Mouse (Mus musculus): Measurements from ENCODE around the gene Gm10337.

The Gm10337 gene

DNA sequence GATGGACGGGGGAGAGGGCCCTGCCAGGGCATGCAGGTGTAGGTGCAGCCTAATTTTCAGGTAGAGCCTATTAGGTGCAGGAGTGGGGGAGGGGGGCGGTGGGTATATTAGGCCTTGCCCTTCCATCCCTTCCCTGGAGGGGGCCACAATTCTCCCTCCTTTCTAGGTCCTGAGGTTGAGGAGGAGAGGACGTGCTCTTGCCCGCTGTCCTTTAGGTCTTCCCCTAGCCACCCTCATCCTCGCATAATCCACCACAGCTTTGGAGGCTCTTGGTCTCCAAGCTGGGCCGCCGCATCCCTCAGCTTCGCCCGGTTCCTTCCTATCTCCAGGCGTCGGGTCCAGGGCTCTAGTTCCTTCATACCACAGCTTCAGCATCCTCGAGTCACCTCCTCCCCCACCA is 12.8 kb downstream of the Gm10337 start:
- DNase-seq (ENCODE audit: extremely low read depth, low read depth, low spot score) = no peak

- DNase-seq (ENCODE audit: extremely low read depth, low read depth, low spot score) = no peak
Observed at GRCm38 (mm10) chr15:102516728-102517404, 13.3 kb downstream of the Gm10337 start, which contains the start of gene Map3k12. Gene Map3k12, minus strand, starts transcription at chr15:102517064.

- no peak for DNase-seq (ENCODE audit: extremely low read depth, low read depth, low spot score)
Observed at GRCm38 (mm10) chr15:102517631-102517975, 14.1 kb downstream of the Gm10337 start.

- DNase-seq (ENCODE audit: extremely low read depth, low read depth, low spot score) = peak; percentile 99
Observed at GRCm38 (mm10) chr15:102517976-102518858, 14.7 kb downstream of the Gm10337 start, which contains the start of gene Tarbp2. Gene Tarbp2, plus strand, starts transcription at chr15:102518192.

- no peak for DNase-seq (ENCODE audit: extremely low read depth, low read depth, low spot score)
Observed at GRCm38 (mm10) chr15:102518859-102519201, 15.3 kb downstream of the Gm10337 start.

DNA sequence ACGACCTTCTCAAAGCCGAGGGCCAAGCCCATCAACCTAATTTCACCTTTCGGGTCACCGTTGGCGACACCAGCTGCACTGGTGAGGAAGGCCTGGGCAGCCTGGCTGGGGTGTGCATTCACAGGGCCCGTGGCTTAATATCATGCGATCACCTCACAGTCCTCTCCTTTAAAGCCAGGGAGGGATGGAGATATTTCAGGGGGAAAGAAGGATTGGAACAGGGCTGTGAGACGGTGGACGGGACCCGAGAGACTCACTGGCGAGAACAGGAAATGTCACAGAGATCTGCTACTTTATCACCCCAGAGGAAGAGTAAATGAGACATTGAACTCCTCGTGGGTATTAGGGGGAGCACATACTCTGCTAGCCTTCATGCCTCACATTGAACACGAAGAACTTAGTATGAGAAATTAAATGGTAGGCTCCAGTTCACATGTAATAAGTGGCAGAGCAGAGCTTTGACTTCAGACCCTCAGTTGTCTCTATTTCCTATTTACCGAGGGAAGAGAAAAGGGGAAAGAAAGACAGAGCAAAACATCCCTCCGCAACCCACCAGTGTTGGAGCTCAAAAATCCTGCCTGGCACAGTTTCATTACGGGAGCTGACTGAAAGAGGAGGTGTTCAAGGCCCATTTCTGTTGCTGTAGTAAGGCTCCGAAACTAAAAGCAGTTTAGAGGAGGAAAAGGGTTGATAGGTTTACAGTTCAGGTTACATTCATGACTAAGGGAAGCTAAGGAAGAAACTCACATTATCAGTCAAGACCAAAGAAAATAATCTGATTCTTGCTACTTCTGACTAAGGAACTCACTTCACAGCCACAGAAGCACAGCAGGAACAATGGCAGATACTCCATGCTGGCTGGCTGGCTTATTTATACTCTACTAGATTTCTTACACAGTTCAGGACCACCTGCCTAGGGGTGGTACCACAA is 16.0 kb downstream of the Gm10337 start:
- DNase-seq (ENCODE audit: extremely low read depth, low read depth, low spot score) = no peak

DNA sequence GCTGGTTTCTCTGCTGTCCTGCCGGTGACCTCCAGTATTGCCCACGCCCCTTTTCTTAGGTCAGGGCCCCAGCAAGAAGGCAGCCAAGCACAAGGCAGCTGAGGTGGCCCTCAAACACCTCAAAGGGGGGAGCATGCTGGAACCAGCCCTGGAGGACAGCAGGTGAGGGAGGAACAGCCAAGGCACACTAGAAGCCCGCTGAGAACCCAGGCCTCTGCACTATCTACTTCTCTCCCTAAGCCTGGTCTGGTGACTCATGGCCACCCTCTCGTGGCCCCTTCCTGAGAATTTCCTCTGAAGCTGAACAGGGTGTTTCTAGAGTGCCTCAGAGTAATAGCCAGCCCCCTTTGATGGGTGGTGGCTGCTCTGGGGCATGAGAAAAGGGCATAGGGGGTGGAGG is 16.9 kb downstream of the Gm10337 start:
- DNase-seq (ENCODE audit: extremely low read depth, low read depth, low spot score) = no peak

- DNase-seq (ENCODE audit: extremely low read depth, low read depth, low spot score) = no peak
Observed at GRCm38 (mm10) chr15:102521480-102521879, 18.0 kb downstream of the Gm10337 start.

DNA sequence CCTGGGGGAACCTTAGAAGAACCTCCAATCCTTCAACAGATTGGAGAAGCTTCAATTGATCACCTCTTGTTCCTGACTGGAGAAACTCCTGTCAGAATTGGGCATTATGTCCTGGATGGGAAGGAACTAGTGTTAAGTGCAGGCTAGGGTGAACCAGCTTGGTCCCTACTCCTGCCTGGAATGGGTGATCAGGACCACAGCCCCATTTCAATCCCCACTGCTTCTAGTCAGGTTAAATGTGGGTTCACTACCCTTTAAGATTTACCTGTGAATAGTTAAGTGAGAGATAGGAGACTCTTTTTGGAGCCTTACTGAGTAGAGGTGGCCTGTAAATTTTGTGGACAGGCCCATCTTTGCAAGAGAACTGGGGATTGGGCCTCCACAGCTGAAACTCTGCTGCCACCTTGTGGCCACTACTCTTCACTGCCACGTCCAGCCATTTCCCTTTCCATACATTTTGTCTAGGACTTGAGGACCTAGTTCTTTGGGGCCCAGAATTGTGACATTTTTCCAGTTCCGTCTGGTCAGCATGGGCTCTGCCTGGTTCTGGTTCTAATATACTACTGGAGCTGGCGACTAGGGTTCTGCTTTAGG is 21.5 kb downstream of the Gm10337 start, which contains the start of gene Npff:
Gene Npff (minus strand): TSS at position 51 of the 594 bp plus-strand sequence.
- no peak for DNase-seq (ENCODE audit: extremely low read depth, low read depth, low spot score)

DNA sequence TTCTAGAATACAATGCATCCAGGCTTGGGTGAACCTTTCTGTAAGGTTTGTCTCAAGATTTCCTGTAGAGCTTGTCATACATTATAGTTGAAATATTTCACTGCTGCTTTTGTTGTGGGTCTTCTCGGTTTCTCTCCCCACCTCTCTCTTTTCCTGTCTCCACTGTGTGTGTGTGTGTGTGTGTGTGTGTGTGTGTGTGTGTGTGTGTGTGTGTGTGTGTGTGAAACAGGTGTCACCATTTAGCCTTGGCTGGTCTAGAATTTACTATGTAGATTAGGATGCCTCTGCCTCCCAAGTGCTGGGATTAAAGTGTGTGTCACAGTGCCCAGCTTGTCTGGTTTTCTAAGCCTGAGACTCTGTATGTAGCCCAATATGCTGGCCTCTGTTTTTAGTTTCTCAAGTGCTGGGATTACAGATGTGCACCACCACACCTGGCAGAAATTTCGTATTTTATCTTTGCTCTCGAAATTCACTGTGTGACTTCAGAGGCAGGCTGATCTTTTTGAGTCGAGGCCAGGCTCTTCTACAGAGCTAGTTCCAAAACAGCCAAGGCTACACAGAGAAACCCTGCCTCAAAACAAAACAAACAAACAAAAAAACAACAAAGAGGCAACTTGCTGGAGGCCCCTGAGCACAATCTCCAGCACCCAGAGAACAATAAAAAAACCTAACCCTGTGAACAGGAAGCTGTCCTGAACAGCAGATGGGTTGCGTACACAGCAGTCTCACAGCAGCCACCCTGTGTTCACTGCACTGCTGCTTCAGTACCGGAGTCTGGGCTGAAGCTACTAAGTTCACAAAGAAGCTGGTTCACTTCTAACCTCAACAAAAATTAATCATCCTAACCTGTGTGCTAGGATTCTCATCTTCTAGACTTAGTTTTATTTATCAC is 22.8 kb downstream of the Gm10337 start:
- DNase-seq (ENCODE audit: extremely low read depth, low read depth, low spot score) = no peak

GRCm38 (mm10) chr15:102527936-102528335 is 24.4 kb downstream of the Gm10337 start:
- DNase-seq (ENCODE audit: extremely low read depth, low read depth, low spot score) = no peak

- no peak for DNase-seq (ENCODE audit: extremely low read depth, low read depth, low spot score)
Observed at GRCm38 (mm10) chr15:102528396-102528795, 24.9 kb downstream of the Gm10337 start.

- DNase-seq (ENCODE audit: extremely low read depth, low read depth, low spot score) = no peak
Observed at GRCm38 (mm10) chr15:102530566-102530965, 27.0 kb downstream of the Gm10337 start.

- no peak for DNase-seq (ENCODE audit: extremely low read depth, low read depth, low spot score)
Observed at GRCm38 (mm10) chr15:102531586-102531985, 28.1 kb downstream of the Gm10337 start.

- DNase-seq (ENCODE audit: extremely low read depth, low read depth, low spot score) = no peak
Observed at GRCm38 (mm10) chr15:102532106-102532900, 28.8 kb downstream of the Gm10337 start.

- DNase-seq (ENCODE audit: extremely low read depth, low read depth, low spot score) = no peak
Observed at GRCm38 (mm10) chr15:102533926-102534325, 30.4 kb downstream of the Gm10337 start.

GRCm38 (mm10) chr15:102544801-102545200 is 41.3 kb downstream of the Gm10337 start:
- no peak for DNase-seq (ENCODE audit: extremely low read depth, low read depth, low spot score)

DNA sequence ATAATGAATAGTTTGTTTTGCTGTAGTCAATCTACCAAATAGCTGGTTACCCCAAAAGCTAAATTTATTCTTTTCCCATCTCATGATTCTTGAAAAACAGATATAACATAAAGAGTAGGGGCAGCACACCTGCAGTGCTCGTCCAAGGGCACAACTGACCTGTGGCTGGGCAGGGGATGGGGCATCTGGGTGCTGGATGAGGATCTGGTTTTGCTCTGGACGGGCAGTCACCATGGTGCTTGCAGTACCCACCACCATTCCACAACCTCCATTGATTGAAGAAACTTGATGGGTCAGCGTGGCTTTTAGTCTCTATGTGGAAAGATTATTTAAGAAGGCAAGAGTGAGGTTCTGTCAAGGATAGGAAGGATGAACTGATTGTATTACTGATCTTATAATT is 42.7 kb downstream of the Gm10337 start:
- no peak for DNase-seq (ENCODE audit: extremely low read depth, low read depth, low spot score)
